Mouse (Mus musculus) cerebellum, adult 11-12 months (tissue): Measurements from ENCODE around the gene Msh6.
"Not testable (repeated sequence)": the region's sequence is repeated elsewhere in the genome, so short reads cannot be mapped to it uniquely, and the experiment has no call there.

ENCODE experiments used
- DNase-seq: peaks from one replicate; pipeline ENCODE4 v3.0.0; 2022

Msh6 gene

GRCm38 (mm10) chr17:87983313-87983712, 8.5 kb downstream of the Msh6 start:
- DNase-seq = no peak

DNA sequence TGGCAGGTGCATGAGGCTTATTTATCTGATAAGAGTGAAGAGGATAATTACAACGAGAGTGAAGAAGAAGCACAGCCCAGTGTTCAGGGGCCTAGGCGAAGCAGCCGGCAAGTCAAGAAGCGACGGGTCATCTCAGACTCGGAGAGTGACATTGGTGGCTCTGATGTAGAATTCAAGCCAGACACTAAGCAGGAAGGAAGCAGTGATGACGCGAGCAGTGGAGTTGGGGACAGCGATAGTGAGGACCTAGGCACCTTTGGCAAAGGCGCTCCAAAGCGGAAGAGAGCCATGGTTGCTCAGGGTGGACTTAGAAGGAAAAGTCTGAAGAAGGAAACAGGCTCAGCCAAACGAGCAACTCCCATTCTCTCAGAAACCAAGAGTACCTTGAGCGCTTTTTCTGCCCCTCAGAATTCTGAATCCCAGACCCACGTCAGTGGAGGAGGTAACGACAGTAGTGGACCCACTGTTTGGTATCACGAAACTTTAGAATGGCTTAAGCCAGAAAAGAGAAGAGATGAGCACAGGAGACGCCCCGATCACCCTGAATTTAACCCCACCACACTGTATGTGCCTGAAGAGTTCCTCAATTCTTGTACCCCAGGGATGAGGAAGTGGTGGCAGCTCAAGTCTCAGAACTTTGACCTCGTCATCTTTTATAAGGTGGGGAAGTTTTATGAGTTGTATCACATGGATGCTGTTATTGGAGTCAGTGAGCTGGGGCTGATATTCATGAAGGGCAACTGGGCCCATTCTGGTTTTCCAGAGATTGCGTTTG, 9.8 kb downstream of the Msh6 start:
- DNase-seq = no peak

DNA sequence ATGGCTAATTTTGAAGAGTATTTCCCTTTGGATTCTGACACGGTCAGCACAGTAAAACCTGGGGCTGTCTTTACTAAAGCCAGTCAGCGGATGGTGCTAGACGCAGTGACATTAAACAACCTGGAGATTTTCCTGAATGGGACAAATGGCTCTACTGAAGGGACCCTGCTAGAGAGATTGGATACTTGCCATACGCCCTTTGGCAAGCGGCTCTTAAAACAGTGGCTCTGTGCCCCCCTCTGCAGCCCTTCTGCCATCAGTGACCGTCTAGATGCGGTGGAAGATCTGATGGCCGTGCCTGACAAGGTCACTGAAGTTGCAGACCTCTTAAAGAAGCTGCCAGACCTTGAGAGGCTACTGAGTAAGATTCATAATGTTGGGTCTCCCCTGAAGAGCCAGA, 11.1 kb downstream of the Msh6 start:
- no peak for DNase-seq

GRCm38 (mm10) chr17:87987507-87987906, 12.6 kb downstream of the Msh6 start:
- no peak for DNase-seq

DNA sequence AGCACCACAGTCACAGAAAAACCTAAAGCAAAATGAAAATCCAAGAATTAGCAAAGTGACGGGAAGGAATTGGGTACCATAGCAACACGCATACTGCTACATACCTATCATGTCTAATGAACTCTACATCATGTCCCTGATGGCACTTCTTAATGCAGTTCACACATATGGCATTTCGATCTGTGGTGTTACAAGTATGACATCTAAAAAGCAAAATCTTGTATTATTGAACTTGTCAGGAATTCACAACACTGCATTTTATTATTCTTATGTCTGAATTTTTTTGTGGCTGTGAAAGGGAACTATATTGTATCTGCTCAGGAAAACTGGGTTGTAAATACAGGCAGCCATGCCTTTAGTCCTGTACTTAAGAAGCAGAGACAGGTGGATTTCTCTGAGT, 17.3 kb downstream of the Msh6 start:
- no peak for DNase-seq

DNA sequence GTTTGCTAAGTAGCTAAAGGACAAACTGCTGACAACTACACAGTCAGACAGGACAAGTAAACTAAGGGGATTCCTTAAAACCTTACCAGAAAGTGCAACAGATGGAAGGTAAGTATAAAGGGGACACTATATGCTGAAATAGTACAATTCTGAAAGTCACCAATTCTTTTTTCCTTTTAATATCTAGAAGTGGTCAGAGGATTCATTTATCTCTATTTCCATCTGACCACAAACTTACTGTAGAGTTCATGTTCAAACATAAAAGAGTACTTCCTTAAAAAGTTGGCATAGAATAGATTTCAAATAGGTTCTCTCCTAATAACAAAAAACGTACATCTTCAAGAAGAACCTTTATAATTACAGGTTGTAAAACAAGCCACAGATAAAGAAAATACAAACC, 18.5 kb downstream of the Msh6 start:
- DNase-seq = no peak

DNA sequence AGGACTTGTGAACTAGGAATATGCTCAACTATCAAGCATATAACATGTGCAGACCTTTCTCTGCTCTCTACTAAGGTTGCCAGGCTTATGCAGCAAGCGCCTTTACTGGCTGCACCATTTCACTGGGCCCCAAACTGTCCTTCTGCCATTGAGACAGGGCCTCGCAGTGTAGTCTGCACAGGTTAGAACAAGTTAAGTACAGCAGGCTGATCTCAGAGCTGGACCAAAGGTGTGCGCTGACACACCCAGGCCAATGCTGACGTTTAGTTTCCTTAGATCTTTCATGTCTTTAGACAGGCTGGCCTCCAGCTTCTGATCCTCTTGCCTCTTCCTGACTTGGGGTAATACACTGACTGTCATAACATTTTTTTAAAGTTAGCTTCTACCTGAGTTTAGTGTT, 22.9 kb downstream of the Msh6 start:
- no peak for DNase-seq

DNA sequence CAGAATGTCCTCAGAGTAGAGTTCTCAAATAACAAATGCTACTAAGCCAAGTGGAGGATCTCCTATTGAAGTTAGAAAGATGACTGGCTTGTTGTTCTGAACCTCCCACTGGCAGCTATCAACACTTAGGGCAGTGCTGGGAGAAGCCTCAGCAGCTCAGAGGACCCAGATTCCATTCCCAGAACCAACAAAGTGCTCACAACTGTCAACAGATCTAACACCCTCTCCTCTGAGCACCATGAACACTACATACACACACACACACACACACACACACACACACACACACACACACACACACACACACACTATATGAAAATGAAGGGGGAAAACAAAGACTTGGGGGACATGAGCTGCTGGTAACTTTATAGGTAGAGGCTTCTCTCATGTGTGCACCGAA, 30.0 kb downstream of the Msh6 start:
- no peak for DNase-seq

DNA sequence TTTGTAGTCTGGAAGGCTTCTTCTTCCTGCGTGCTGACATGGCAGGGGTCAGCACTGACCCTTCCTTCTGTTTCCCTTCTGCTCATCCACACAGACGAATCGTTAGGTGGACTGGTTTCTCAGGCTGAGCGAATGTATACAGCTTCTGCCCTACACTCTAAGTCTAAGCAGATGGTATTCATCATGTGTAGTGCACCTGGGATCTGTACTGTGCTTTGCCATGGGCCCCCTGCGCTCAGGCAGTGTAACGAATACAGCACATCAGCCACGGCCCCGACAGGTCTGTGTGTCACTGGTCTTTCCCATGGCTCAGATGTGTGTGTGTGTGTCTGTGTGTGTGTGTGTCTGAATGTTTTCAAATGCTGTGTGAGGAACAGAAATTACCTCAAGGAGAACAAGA, 32.1 kb downstream of the Msh6 start:
- no peak for DNase-seq

DNA sequence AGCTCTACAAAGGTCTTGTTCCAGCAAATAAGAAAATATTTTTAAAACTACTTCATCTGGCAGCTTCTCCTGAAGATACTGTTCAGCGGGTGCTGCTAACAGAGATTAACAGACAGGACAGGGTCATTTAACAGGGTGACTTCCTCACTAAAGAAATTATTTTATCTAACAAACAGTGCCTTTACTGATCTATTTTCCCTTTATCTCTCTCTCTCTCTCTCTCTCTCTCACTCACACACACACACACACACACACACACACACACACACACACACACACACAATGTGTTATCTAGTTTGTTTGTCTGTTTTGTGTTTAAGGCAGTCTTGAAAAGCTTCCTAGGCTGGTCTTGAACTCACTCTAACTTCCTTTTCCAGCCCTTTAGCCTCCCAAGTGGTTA, 39.6 kb downstream of the Msh6 start:
- no peak for DNase-seq

- not testable (repeated sequence) for DNase-seq
These were observed 41.2 kb downstream of the Msh6 start for GRCm38 (mm10) chr17:88016027-88016426.

- no peak for DNase-seq
These were observed 49.1 kb downstream of the Msh6 start for GRCm38 (mm10) chr17:88023924-88024323.

DNA sequence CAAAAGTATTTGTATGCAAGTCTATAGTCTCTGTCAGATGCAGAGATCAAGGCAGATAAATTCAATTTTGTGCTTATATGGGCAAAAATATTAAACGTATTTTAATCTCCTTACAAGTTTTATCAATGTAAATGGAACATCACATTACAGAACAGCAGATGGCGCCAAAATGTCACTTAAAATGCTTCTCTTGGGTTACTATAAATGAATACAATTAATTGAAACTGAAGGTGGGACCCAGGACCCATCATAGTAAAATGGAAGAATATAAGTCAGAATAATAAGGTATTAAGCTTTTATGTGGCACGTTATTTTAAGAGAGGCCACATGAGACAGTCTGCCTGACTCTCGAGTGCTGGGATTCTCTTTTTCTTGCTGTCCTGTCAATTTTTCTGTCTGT, 50.4 kb downstream of the Msh6 start:
- no peak for DNase-seq

GRCm38 (mm10) chr17:88029194-88029970, 54.5 kb downstream of the Msh6 start:
- DNase-seq = no peak

- DNase-seq = no peak
These were observed 56.9 kb downstream of the Msh6 start for GRCm38 (mm10) chr17:88031755-88032154.

GRCm38 (mm10) chr17:88034418-88034817, 59.6 kb downstream of the Msh6 start:
- no peak for DNase-seq
